Mouse (Mus musculus): ENCODE data around the gene Repin1.

The Repin1 gene

GRCm38 (mm10) chr6:48593158-48594042 lies at the start of gene Repin1, which contains the start of gene Gm44965:
Gene Repin1, plus strand, starts transcription at chr6:48593883.
Gene Gm44965, plus strand, starts transcription at chr6:48593941.
- DNase-seq: peak; percentile 76 to 77

GRCm38 (mm10) chr6:48545251-48545650 lies 48.4 kb upstream of the Repin1 start:
- no peak for DNase-seq

- peak; percentile 57 to 58 for DNase-seq
These were observed 47.4 kb upstream of the Repin1 start for GRCm38 (mm10) chr6:48546271-48546670.

GRCm38 (mm10) chr6:48546858-48547257 lies 46.8 kb upstream of the Repin1 start:
- no peak for DNase-seq

- DNase-seq: no peak
These were observed 45.4 kb upstream of the Repin1 start for GRCm38 (mm10) chr6:48548314-48548713.

- peak; percentile 45 for DNase-seq
These were observed 40.8 kb upstream of the Repin1 start for GRCm38 (mm10) chr6:48552918-48553317.

- DNase-seq: no peak
These were observed 39.9 kb upstream of the Repin1 start for GRCm38 (mm10) chr6:48553819-48554218.

GRCm38 (mm10) chr6:48554280-48555103 lies 39.2 kb upstream of the Repin1 start, which contains the start of gene Lrrc61:
Gene Lrrc61, plus strand, starts transcription at chr6:48554796.
- peak; percentile 93 to 95 for DNase-seq

- peak in 1 of 2 experiments; percentile 22 for DNase-seq
These were observed 38.4 kb upstream of the Repin1 start for GRCm38 (mm10) chr6:48555104-48555890.

GRCm38 (mm10) chr6:48555956-48556355 lies 37.7 kb upstream of the Repin1 start:
- DNase-seq: no peak

GRCm38 (mm10) chr6:48565693-48566310 lies 27.9 kb upstream of the Repin1 start:
- DNase-seq: no peak

GRCm38 (mm10) chr6:48566312-48566711 lies 27.4 kb upstream of the Repin1 start:
- no peak for DNase-seq

- no peak for DNase-seq
These were observed 25.4 kb upstream of the Repin1 start for GRCm38 (mm10) chr6:48568036-48568984.

GRCm38 (mm10) chr6:48569065-48569807 lies 24.4 kb upstream of the Repin1 start:
- DNase-seq: no peak

GRCm38 (mm10) chr6:48572014-48572413 lies 21.7 kb upstream of the Repin1 start:
- no peak for DNase-seq

GRCm38 (mm10) chr6:48572572-48573061 lies 21.1 kb upstream of the Repin1 start, which contains the start of gene Rarres2:
Gene Rarres2, minus strand, starts transcription at chr6:48572789.
- DNase-seq: no peak

GRCm38 (mm10) chr6:48573280-48573679 lies 20.4 kb upstream of the Repin1 start:
- no peak for DNase-seq

GRCm38 (mm10) chr6:48573981-48574380 lies 19.7 kb upstream of the Repin1 start:
- no peak for DNase-seq

GRCm38 (mm10) chr6:48578736-48579135 lies 14.9 kb upstream of the Repin1 start:
- no peak for DNase-seq

- no peak for DNase-seq
These were observed 14.5 kb upstream of the Repin1 start for GRCm38 (mm10) chr6:48579215-48579648.
